Mouse (Mus musculus) urinary bladder, adult 2 months (tissue): Measurements from ENCODE around the gene Scel. TPM values are rescaled to one million over a fixed set of nuclear protein-coding genes. Genes with fewer than 3 reads are reported as not detected.

Experiments used
- DNase-seq: peaks from one replicate; pipeline ENCODE4 v3.0.0; 2022; ENCODE audit warnings: low spot score
- polyA plus RNA-seq: library from polyadenylated mRNA; depleted of rRNA; stranded (reverse); fragments of >200 nt; gene quantifications from 2 replicates; pipeline ENCODE4 v1.2.3, GENCODE M21; 2012; rRNA removed

The Scel gene
- polyA plus RNA-seq, 1 experiment, result 1.0 TPM

- no peak for DNase-seq
Observed at GRCm38 (mm10) chr14:103651106-103651505, 138.0 kb downstream of the Scel start.

- DNase-seq, result no peak
Observed at GRCm38 (mm10) chr14:103651562-103651961, 138.4 kb downstream of the Scel start.

GRCm38 (mm10) chr14:103652524-103652923, 139.4 kb downstream of the Scel start:
- no peak for DNase-seq

GRCm38 (mm10) chr14:103653800-103654199, 140.7 kb downstream of the Scel start:
- no peak for DNase-seq

- DNase-seq, result no peak
Observed at GRCm38 (mm10) chr14:103655448-103655847, 142.3 kb downstream of the Scel start.

- no peak for DNase-seq
Observed at GRCm38 (mm10) chr14:103657876-103658275, 144.7 kb downstream of the Scel start.

Other genes starting within 250 kb of the Scel start
- gene Mycbp2, start 166.5 kb upstream of the Scel start, polyA plus RNA-seq, result 51.1 and 54.2 TPM in 2 replicates
- 1.0 and 1.1 TPM in 2 replicates for gene Slain1, start 136.9 kb downstream of the Scel start, polyA plus RNA-seq